Mouse (Mus musculus) limb, embryonic 14.5 days (tissue): ENCODE measurements at regions not wholly inside any gene's neighbourhood (a gene's known extent, or its start where the extent isn't known, plus 50 kb on each side); places are given as distances from the start of the nearest gene placed in this dataset.
A peak's percentile ranks its signal among the peaks of the same experiment; 100 is the strongest.

Experiments
- ATAC-seq: fragments of 200-750 bp; cut with Nextera tagmentation; 2 replicates; pipeline ENCODE4 v1.8.0; 2017; ENCODE audit warnings: low read depth, moderate number of reproducible peaks, moderate TSS enrichment; ENCODE audit not compliant: low FRiP score
- DNase-seq: peaks from one replicate; pipeline ENCODE4 v3.0.0-alpha.2; 2015; ENCODE audit warnings: low spot score
- H3K27ac ChIP-seq: fragments of 300-500 bp; sonication (generic); replicated peaks from 2 replicates; pipeline ENCODE4 v1.5.1; 2014; ENCODE audit warnings: low read depth, mild to moderate bottlenecking, low read length, moderate library complexity, mixed read lengths
- H3K27me3 ChIP-seq: fragments of 300-500 bp; sonication (generic); 2 replicates; pipeline ENCODE4 v1.6.1; 2014; ENCODE audit warnings: low read length, mixed read lengths; ENCODE audit not compliant: control insufficient read depth, insufficient read depth
- H3K36me3 ChIP-seq: fragments of 300-500 bp; sonication (generic); 2 replicates; pipeline ENCODE4 v1.6.1; 2014; ENCODE audit warnings: mild to moderate bottlenecking, low read length, moderate library complexity, mixed read lengths; ENCODE audit not compliant: control insufficient read depth, insufficient read depth
- H3K4me1 ChIP-seq: fragments of 300-500 bp; sonication (generic); 2 replicates; pipeline ENCODE4 v1.6.1; 2014; ENCODE audit warnings: antibody characterized with exemption, low read length, mixed read lengths; ENCODE audit not compliant: control insufficient read depth, insufficient read depth
- H3K4me2 ChIP-seq: fragments of 300-500 bp; sonication (generic); replicated peaks from 2 replicates; pipeline ENCODE4 v1.6.1; 2014; ENCODE audit warnings: low read depth, mild to moderate bottlenecking, low read length, moderate library complexity; ENCODE audit not compliant: severe bottlenecking
- H3K4me3 ChIP-seq: fragments of 300-500 bp; sonication (generic); replicated peaks from 2 replicates; pipeline ENCODE4 v1.5.1; 2014; ENCODE audit warnings: low read length
- H3K9ac ChIP-seq: fragments of 300-500 bp; sonication (generic); 2 replicates; pipeline ENCODE4 v1.6.1; 2014; ENCODE audit warnings: mild to moderate bottlenecking, low read depth, low read length, moderate library complexity; ENCODE audit not compliant: severe bottlenecking
- H3K9me3 ChIP-seq: fragments of 300-500 bp; sonication (generic); 2 replicates; pipeline ENCODE4 v1.6.1; 2016; ENCODE audit warnings: low read length; ENCODE audit not compliant: control insufficient read depth
- POLR2A ChIP-seq: fragments of 200-500 bp; IDR thresholded peaks from 2 replicates; pipeline ENCODE4 v1.8.0; 2012; ENCODE audit warnings: inconsistent platforms, mild to moderate bottlenecking, moderate library complexity, borderline replicate concordance; ENCODE audit not compliant: insufficient read depth, insufficient read length; ENCODE audit errors: extremely low read depth
- WGBS: fragments of 180-500 bp; shearing (Covaris S2); extraction: QIAGEN DNeasy Blood & Tissue Kit; methylation state at CpG from one replicate; pipeline ENCODE4 v1.1.7; 2014; 5-methylcytosine and 5-hydroxymethylcytosine counted together

DNA sequence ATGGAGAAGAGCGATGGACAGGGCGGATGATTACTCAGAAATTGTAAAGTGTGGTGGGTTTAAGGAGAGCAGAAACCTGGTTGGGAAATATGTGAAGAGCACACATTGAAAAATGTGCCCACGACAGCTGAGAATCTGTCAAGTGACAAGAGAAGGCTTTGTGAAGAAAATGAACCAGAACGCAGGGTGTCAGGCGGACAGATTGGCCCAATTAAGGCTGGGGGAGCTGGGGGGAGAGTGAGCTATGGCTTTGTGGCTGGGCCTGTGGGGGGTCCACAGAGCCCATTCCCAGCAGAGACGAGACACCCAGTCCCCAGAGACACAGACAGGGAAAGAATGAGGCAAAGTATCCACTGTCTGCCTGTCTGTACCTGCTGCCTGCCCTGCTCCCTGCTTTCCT, 153.3 kb downstream of the Shq1 start:
- ATAC-seq: no peak
- Histone ChIP-seq H3K27ac (no peak overlapping the region), H3K9ac (no peak overlapping the region), H3K4me1 (peaks cover 6% of the 10 kb centered on the region; the same call in 1 of the 2 replicates), H3K4me3 (no peak overlapping the region), H3K4me2 (no peak overlapping the region), H3K9me3 (no peaks in the 10 kb centered on the region), H3K27me3 (peaks cover 4% of the 10 kb centered on the region; the same call in 1 of the 2 replicates), H3K36me3 (no peaks in the 10 kb centered on the region)
- DNase-seq: no peak
- TF ChIP-seq POLR2A: no peak
- WGBS: 61% methylated on average over 6 of the region's 6 CpGs

DNA sequence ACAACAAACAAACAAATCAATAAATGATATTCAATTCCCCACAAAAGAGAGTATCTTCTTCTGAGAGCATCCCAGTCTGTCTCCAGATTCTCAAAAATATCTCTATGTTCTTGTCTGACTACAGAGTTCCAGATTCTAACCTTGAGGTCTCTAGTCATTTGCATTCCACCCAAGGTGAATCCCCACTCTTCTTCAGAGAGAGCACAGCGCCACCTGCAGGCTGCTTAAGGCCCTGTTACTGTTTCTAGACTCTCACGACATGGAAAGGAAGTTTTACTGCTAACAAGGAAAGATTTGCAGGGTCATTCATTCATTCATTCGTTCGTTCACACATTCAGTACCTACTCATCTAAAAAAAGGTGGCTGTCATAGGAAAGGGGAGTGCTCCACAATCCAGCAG, 158.3 kb downstream of the Shq1 start:
- H3K4me2 ChIP-seq: no peak overlapping the region
- H3K36me3 ChIP-seq: no peaks in the 10 kb centered on the region
- H3K4me1 ChIP-seq: no peaks in the 10 kb centered on the region
- H3K9ac ChIP-seq: no peak overlapping the region
- H3K27me3 ChIP-seq: no peaks in the 10 kb centered on the region
- no peaks in the 10 kb centered on the region for H3K9me3 ChIP-seq
- ATAC-seq (no peak), DNase-seq (no peak)
- no peak overlapping the region for H3K27ac ChIP-seq
- no peak for TF ChIP-seq POLR2A
- 53% methylated on average over 4 of the region's 4 CpGs for WGBS
- H3K4me3 ChIP-seq: no peak overlapping the region

DNA sequence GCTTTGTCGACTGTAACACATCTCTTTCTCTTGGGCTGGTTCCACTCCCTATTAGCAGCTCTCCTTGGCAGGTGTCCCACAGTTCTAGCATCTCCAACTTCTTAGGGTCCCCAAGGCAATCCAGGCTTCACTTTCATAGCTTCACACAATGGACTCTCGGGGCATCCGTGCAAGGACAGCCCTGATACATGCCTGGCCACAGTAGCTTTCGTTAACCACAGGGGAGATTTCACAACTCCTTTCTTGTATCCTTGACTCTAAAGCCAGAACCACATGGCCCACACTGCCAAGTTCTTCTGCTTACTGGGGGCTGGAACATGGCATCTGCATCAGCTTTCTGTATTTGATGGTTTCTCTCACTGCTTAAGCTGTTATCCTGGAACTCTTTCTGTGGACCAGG, 160.3 kb downstream of the Shq1 start:
- Histone ChIP-seq H3K27me3 (no peaks in the 10 kb centered on the region), H3K4me1 (no peaks in the 10 kb centered on the region), H3K27ac (no peak overlapping the region), H3K4me3 (no peak overlapping the region), H3K9ac (no peak overlapping the region), H3K4me2 (no peak overlapping the region), H3K9me3 (no peaks in the 10 kb centered on the region), H3K36me3 (no peaks in the 10 kb centered on the region)
- WGBS: 71% methylated on average over 4 of the region's 4 CpGs
- ATAC-seq: no peak
- TF ChIP-seq POLR2A: no peak
- DNase-seq: no peak

DNA sequence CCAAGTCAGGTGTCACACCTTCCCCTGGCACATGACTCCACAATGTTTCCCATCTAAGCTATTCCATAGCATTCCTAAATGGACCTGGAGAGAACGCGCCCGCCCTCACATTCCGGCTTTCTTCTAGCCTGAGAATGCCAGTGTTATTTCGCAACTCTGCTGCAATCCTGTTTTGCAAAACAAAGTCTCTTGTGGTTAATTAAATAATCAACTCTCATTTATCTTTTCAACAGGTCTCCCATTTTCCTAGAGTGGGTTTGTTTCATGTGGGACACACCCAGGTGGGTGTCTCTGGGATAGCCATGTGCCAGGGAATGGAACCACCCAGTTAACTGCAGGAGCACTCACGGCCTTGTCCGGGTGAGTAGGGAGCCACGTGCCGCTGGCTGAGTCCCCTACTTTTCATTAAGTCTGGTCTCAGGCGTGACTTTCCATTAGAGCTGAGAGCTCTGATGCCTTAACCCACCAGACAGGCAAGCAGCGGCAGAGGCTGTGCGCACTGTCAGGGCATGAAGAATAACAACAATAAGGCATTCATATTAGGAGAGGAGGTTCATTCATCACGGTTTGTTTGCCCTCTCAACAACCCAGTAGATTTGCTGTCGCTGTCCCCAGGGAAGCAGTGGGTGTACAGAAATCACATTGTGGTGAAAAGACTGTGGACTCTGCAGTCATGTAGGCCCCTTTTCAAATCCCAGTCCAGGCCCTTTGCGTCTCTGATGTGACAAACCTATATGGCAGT, 165.3 kb downstream of the Shq1 start:
- TF ChIP-seq POLR2A: no peak
- WGBS: 77% methylated on average over 15 of the region's 15 CpGs
- Histone ChIP-seq H3K4me1 (peaks cover 19% of the 10 kb centered on the region), H3K4me3 (no peak overlapping the region), H3K9ac (no peak overlapping the region), H3K9me3 (no peaks in the 10 kb centered on the region), H3K4me2 (no peak overlapping the region), H3K36me3 (no peaks in the 10 kb centered on the region), H3K27me3 (no peaks in the 10 kb centered on the region), H3K27ac (no peak overlapping the region)
- ATAC-seq (no peak), DNase-seq (no peak)

DNA sequence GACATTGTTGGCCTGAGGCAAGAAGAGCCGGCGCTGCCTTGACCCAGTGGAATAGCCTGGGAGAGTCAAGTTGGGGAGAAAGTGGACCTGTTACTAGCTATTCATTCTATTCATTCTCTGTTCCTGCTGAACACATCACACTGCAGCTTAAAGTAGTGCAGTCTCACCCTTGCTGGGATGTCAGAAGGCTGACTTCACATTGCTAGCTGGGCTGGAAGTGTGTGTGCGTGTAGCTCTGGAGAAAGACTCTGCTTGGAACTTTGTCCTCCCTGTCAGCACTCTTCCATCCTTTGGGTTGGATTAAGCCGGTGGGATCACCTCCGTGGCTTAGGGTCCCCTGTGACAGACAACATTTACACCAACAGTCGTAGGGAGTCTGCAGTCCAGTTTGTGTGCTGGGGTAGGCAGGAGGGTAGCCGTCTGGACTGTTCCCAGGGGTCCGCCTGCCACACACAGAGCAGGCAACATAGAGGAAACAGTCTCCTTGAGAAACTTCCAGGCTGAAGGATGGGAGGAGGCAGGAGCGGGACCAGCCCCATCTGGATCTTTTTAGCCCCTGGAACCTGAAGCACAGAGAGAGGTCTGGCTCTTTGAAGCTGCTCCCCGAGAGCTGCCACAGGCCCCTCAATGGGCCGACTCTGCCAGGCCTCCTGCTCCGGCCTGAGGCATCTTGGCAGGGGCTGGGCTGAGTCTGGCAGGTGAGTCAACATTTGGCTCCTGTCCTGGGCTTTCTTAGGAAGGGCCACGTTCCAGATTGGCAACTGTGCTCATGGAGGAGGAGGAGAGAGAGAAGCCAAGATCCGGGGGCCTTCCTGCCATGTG, 167.8 kb downstream of the Shq1 start:
- DNase-seq: peak; percentile 82
- 26% methylated on average over 14 of the region's 14 CpGs for WGBS
- H3K36me3 ChIP-seq: no peaks in the 10 kb centered on the region
- H3K9ac ChIP-seq: no peak overlapping the region
- peak; percentile 76 for ATAC-seq
- no peak overlapping the region for H3K4me2 ChIP-seq
- peak overlapping the region; percentile 76 for H3K27ac ChIP-seq
- H3K27me3 ChIP-seq: no peaks in the 10 kb centered on the region
- H3K4me1 ChIP-seq: peaks cover 21% of the 10 kb centered on the region
- no peak overlapping the region for H3K4me3 ChIP-seq
- no peaks in the 10 kb centered on the region for H3K9me3 ChIP-seq
- no peak for TF ChIP-seq POLR2A
